Mouse (Mus musculus) limb, embryonic 10.5 days (tissue): ENCODE data around the gene Dclk2. TPM values are rescaled to one million over a fixed set of nuclear protein-coding genes. Genes with fewer than 3 reads are reported as not detected.

ENCODE experiments used
- DNase-seq: peaks from one replicate; pipeline ENCODE4 v3.0.0-alpha.2; 2017; ENCODE audit warnings: low spot score
- H3K27ac ChIP-seq: fragments of 300-500 bp; sonication (generic); 2 replicates; pipeline ENCODE4 v1.5.1; 2016; ENCODE audit warnings: mild to moderate bottlenecking
- H3K27me3 ChIP-seq: fragments of 300-500 bp; sonication (generic); 2 replicates; pipeline ENCODE4 v1.6.1; 2016; ENCODE audit warnings: low read depth, mild to moderate bottlenecking; ENCODE audit not compliant: poor library complexity, severe bottlenecking
- H3K36me3 ChIP-seq: fragments of 300-500 bp; sonication (generic); 2 replicates; pipeline ENCODE4 v1.6.1; 2016; ENCODE audit warnings: mild to moderate bottlenecking, moderate library complexity
- H3K4me1 ChIP-seq: fragments of 300-500 bp; sonication (generic); 2 replicates; pipeline ENCODE4 v1.6.1; 2016
- H3K4me3 ChIP-seq: fragments of 300-500 bp; sonication (generic); 2 replicates; pipeline ENCODE4 v1.5.1; 2016; ENCODE audit warnings: mild to moderate bottlenecking, moderate library complexity
- H3K9me3 ChIP-seq: fragments of 300-500 bp; sonication (generic); replicated peaks from 2 replicates; pipeline ENCODE4 v1.6.1; 2016; ENCODE audit warnings: mild to moderate bottlenecking
- WGBS: fragments of 180-500 bp; shearing (Covaris S2); methylation state at CpG from one replicate; pipeline ENCODE4 v1.1.7; 2016; 5-methylcytosine and 5-hydroxymethylcytosine counted together
- polyA plus RNA-seq: library from polyadenylated mRNA; unstranded; fragments of >200 nt; fragmentation: Nextera tagmentation; extraction: Ambion mirVana; gene quantifications from 2 replicates; pipeline ENCODE4 v1.2.1, GENCODE M21; 2016

Gene Dclk2
- polyA plus RNA-seq, 1 experiment from 2014 or later: 4.5 TPM

DNA sequence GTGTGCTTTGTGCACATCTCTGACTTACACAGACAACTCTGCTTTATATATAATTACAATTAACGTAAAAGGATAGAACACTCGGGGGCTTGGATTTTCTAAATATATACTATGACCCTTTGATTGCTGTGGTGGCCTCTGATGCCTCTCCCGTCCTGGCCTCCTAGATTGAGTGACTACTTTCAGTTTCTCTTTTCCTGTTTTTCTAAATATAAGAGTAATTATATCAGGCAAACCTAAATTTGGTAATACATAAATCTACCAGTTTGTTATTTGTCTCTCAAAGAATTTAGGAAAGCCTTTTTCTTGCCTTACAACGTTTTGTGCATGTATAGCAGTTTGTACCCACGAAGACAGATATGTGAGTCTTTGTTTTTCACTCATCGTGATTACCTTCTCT lies 161.9 kb downstream of the Dclk2 start:
- 75% methylated on average over 6 of the region's 6 CpGs for WGBS
- Histone ChIP-seq H3K27ac (peak overlapping the region; percentile 84; the same call in 1 of the 2 replicates), H3K9me3 (no peaks in the 10 kb centered on the region)

GRCm38 (mm10) chr3:86756548-86756947 lies 164.1 kb downstream of the Dclk2 start:
- H3K4me1 ChIP-seq: peaks cover 67% of the 10 kb centered on the region
- peak overlapping the region; percentile 50; the same call in 1 of the 2 replicates for H3K27ac ChIP-seq
- no peak for DNase-seq
- H3K4me3 ChIP-seq: no peak overlapping the region
- no peaks in the 10 kb centered on the region for H3K36me3 ChIP-seq
- 92% methylated on average over 1 of the region's 1 CpGs for WGBS
- no peaks in the 10 kb centered on the region for H3K9me3 ChIP-seq
- no peaks in the 10 kb centered on the region for H3K27me3 ChIP-seq

More for the DNA sequence above, 161.9 kb downstream of the Dclk2 start:
- H3K36me3 ChIP-seq: peaks cover 2% of the 10 kb centered on the region; the same call in 1 of the 2 replicates
- H3K4me3 ChIP-seq: no peak overlapping the region
- no peaks in the 10 kb centered on the region for H3K27me3 ChIP-seq
- H3K4me1 ChIP-seq: peaks cover 80% of the 10 kb centered on the region
- no peak for DNase-seq

- Histone ChIP-seq H3K4me1 (peaks cover 67% of the 10 kb centered on the region), H3K36me3 (no peaks in the 10 kb centered on the region), H3K27me3 (no peaks in the 10 kb centered on the region), H3K27ac (peak overlapping the region; percentile 79), H3K4me3 (no peak overlapping the region), H3K9me3 (no peaks in the 10 kb centered on the region)
- WGBS: 79% methylated on average over 14 of the region's 14 CpGs
- DNase-seq: no peak
These were observed 165.8 kb downstream of the Dclk2 start for GRCm38 (mm10) chr3:86754595-86755557.

DNA sequence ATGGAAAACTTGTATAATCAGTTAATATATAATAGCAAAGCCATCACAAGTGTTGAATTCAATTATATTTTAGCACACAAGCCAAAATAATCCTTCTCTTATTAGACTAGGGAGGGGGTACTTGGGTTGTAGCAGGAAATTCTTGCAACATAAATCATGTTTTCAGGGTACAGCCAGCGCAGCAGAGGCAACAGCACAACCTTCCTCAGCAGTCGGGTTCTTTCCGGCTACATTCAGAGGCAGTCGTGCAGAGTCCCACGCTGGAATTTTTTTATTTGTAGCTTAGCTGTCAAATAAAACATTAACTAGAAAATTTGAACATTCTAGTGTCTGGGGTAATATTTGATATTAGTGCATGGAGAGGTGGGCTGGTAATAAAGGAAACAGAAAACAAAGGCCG lies 166.5 kb downstream of the Dclk2 start:
- Histone ChIP-seq H3K4me1 (peaks cover 64% of the 10 kb centered on the region), H3K36me3 (no peaks in the 10 kb centered on the region), H3K9me3 (no peaks in the 10 kb centered on the region), H3K27ac (peak overlapping the region; percentile 79), H3K27me3 (no peaks in the 10 kb centered on the region), H3K4me3 (no peak overlapping the region)
- no peak for DNase-seq
- WGBS: 52% methylated on average over 6 of the region's 6 CpGs

- 56% methylated on average over 7 of the region's 7 CpGs for WGBS
These were observed 170.0 kb downstream of the Dclk2 start for GRCm38 (mm10) chr3:86750652-86751051.

DNA sequence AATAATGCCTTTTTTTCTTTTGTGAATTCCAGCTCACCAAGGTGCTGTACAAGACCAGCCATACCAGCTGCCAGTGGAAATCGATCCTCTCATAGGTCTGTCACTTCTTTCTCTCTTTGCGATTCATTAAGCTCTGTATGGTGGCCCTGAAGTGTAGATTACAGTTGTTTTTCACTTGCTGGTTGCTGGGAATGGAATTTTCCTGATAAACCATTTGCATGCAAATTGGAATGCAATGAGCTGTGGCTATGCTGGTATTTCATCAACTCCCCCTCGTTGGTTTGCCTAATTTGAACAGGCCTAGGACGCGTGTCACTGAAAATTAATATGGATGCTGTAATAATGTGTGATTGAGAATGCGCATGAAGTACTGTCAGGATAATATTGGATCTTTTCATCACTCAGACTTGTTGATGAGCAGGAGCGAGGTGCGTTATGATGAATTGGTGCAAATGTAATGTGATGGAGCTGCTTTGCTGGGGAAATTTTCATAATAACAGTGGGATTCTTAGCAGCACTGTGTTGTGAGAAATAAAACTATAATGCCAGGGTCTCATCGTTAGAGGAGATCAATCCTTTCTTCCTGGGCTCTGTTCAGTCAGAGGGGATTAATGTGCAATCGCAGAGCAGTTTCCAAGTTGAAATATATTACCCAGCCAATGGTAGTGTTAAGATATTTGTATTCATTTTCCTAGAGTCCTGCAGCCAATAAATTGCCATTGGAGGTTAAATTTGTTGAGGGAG lies 174.7 kb downstream of the Dclk2 start:
- no peak for DNase-seq
- 0 out of 2 replicates have a peak overlapping the region, but pooled peaks have one; percentile 19 for H3K27ac ChIP-seq
- H3K4me3 ChIP-seq: no peak overlapping the region
- no peaks in the 10 kb centered on the region for H3K27me3 ChIP-seq
- 73% methylated on average over 10 of the region's 10 CpGs for WGBS
- peaks cover 3% of the 10 kb centered on the region; the same call in 1 of the 2 replicates for H3K36me3 ChIP-seq
- no peaks in the 10 kb centered on the region for H3K9me3 ChIP-seq
- peaks cover 31% of the 10 kb centered on the region for H3K4me1 ChIP-seq

More at GRCm38 (mm10) chr3:86750652-86751051, 170.0 kb downstream of the Dclk2 start:
- H3K4me3 ChIP-seq: no peak overlapping the region
- no peak for DNase-seq
- peak overlapping the region; percentile 62 for H3K27ac ChIP-seq
- no peaks in the 10 kb centered on the region for H3K9me3 ChIP-seq
- H3K36me3 ChIP-seq: no peaks in the 10 kb centered on the region
- H3K4me1 ChIP-seq: peaks cover 52% of the 10 kb centered on the region
- H3K27me3 ChIP-seq: no peaks in the 10 kb centered on the region

DNA sequence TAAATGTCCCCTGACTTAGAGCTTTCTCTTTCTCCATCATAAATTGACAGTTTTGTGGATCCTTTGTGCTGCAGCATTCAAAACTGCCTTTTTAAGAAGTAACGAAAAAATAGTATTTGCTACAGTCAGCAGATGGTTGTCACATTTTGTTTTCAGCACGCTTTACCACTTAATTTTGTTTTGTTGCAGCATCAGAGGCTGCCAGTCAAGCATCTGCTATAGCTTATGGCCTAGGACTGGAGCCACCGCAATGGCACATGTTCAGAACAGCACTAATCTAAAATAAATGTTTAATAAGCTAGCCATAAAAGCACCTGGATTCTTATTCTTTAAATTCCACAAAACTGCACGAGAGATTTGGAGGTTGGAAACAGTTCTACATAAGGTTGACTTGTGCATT lies 175.3 kb downstream of the Dclk2 start:
- Histone ChIP-seq H3K27ac (0 out of 2 replicates have a peak overlapping the region, but pooled peaks have one; percentile 19), H3K4me3 (no peak overlapping the region), H3K27me3 (no peaks in the 10 kb centered on the region), H3K36me3 (peaks cover 3% of the 10 kb centered on the region; the same call in 1 of the 2 replicates), H3K4me1 (peaks cover 25% of the 10 kb centered on the region), H3K9me3 (no peaks in the 10 kb centered on the region)
- no peak for DNase-seq
- WGBS: 70% methylated on average over 4 of the region's 4 CpGs

DNA sequence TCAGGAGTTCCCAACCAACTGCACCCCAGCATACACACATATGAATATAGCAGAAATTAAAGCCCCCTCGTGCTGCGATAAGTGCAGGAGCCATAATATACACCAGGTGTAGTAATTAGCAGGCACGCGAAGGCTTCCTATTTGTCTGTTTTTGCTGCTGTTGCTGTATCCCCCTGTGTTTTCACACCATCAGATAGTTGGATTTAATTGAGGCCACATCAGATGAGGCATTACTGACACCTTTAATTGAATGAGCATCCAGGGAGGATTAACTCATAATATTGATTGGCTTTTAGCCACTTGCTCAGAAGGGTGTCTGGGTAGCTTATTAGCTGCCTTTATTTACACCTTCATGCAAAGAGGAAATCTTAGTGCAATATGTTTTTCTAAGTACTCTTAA lies 180.9 kb downstream of the Dclk2 start:
- H3K27me3 ChIP-seq: no peaks in the 10 kb centered on the region
- H3K9me3 ChIP-seq: no peaks in the 10 kb centered on the region
- H3K27ac ChIP-seq: no peak overlapping the region
- H3K36me3 ChIP-seq: peaks cover 3% of the 10 kb centered on the region; the same call in 1 of the 2 replicates
- H3K4me1 ChIP-seq: peaks cover 10% of the 10 kb centered on the region
- 53% methylated on average over 4 of the region's 4 CpGs for WGBS
- DNase-seq: no peak
- H3K4me3 ChIP-seq: no peak overlapping the region

GRCm38 (mm10) chr3:86738831-86739230 lies 181.8 kb downstream of the Dclk2 start:
- no peak overlapping the region for H3K4me3 ChIP-seq
- no peak for DNase-seq
- H3K27ac ChIP-seq: no peak overlapping the region
- H3K27me3 ChIP-seq: no peaks in the 10 kb centered on the region
- WGBS: 82% methylated on average over 3 of the region's 3 CpGs
- peaks cover 10% of the 10 kb centered on the region for H3K4me1 ChIP-seq
- peaks cover 3% of the 10 kb centered on the region; the same call in 1 of the 2 replicates for H3K36me3 ChIP-seq
- no peaks in the 10 kb centered on the region for H3K9me3 ChIP-seq

Other genes with a start within 250 kb of the Dclk2 start
- gene Cd1d1, start 78.6 kb upstream of the Dclk2 start, polyA plus RNA-seq: 15.7 and 24.9 TPM in 2 replicates